ENCODE assay signal across 10 mouse cellular contexts in the genomic region with DNA sequence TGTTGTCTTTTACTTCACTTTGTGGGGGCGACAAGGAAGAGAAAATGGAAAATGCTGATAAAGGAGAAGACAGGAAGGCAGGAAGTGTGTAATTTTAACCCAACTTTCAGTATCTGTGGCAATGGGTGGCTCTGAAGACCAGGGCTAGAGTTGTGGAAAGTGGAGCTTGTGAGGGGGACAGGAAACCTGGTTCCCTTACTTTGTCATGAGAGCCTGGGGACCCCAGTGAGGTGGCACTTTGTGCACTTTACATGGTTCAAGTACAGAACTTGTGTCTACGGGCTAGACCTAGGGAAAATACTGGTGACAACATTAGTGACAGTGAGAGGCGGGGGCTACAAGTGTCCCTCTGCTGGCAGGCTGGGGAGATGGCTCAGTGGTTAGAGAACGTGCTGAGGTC. TPM values are rescaled to one million over a fixed set of nuclear protein-coding genes. Genes with fewer than 3 reads are reported as not detected.
DNase-seq lines count a peak whose midpoint lies in the region; ATAC-seq lines count a peak whose summit lies in the region.
"Had no signal": no experiment of that assay in that cellular context is flagged by ENCODE, and none has a peak within 500 bp of the region (broad histone marks: within the 10 kb centered on the region; RNA-seq: fewer than 3 reads in every experiment).

No protein-coding gene starts in this region.

- no peak for ATAC-seq in hindbrain, embryonic 13.5 days (ENCODE audit: low FRiP score)
- ATAC-seq in hindbrain, embryonic 14.5 days (ENCODE audit: low FRiP score), result no peak
- peak; percentile 47 for ATAC-seq in CD4-positive, CD25-positive, alpha-beta regulatory T cell, adult 4 months
- no peak for ATAC-seq in forebrain, embryonic 13.5 days
- ATAC-seq in liver, embryonic 15.5 days (ENCODE audit: insufficient read depth), result no peak
- ATAC-seq: Patski had no signal

- DNase-seq in hindbrain, embryonic 14.5 days (ENCODE audit: low spot score), result no peak
- no peak for DNase-seq in adrenal gland, postnatal 36 days
- no peak for DNase-seq in ovary, adult 18-20 months (ENCODE audit: low spot score)
- no peak for DNase-seq in retina, embryonic 14.5 days (ENCODE audit: low spot score)
- DNase-seq: kidney, adult 11 months had no signal

- no peak overlapping the region for H3K4me3 ChIP-seq in hindbrain, embryonic 13.5 days
- H3K4me3 ChIP-seq in hindbrain, embryonic 14.5 days (replicated peaks; ENCODE audit: low read length), result no peak overlapping the region
- H3K4me3 ChIP-seq in forebrain, embryonic 13.5 days, result no peak overlapping the region
- H3K4me3 ChIP-seq in liver, embryonic 15.5 days (replicated peaks), result no peak overlapping the region

- 0 out of 2 replicates have a peak overlapping the region, but pooled peaks have one; percentile 24 for H3K9ac ChIP-seq in hindbrain, embryonic 13.5 days
- no peak overlapping the region for H3K9ac ChIP-seq in hindbrain, embryonic 14.5 days
- H3K9ac ChIP-seq in forebrain, embryonic 13.5 days, result no peak overlapping the region
- H3K9ac ChIP-seq in liver, embryonic 15.5 days, result no peak overlapping the region

- peaks cover 41% of the 10 kb centered on the region for H3K4me1 ChIP-seq in hindbrain, embryonic 13.5 days (replicated peaks)
- peaks cover 27% of the 10 kb centered on the region for H3K4me1 ChIP-seq in hindbrain, embryonic 14.5 days (replicated peaks; ENCODE audit: control insufficient read depth, insufficient read depth, low read length)
- peaks cover 36% of the 10 kb centered on the region for H3K4me1 ChIP-seq in forebrain, embryonic 13.5 days
- peaks cover 35% of the 10 kb centered on the region for H3K4me1 ChIP-seq in liver, embryonic 15.5 days (replicated peaks)

- no peaks in the 10 kb centered on the region for H3K27me3 ChIP-seq in hindbrain, embryonic 13.5 days
- no peaks in the 10 kb centered on the region for H3K27me3 ChIP-seq in hindbrain, embryonic 14.5 days (ENCODE audit: control insufficient read depth, insufficient read depth, low read length)
- no peaks in the 10 kb centered on the region for H3K27me3 ChIP-seq in forebrain, embryonic 13.5 days
- H3K27me3 ChIP-seq in liver, embryonic 15.5 days, result peaks cover 25% of the 10 kb centered on the region
- H3K27me3 ChIP-seq: Patski had no signal

- no peaks in the 10 kb centered on the region for H3K9me3 ChIP-seq in hindbrain, embryonic 13.5 days
- no peaks in the 10 kb centered on the region for H3K9me3 ChIP-seq in hindbrain, embryonic 14.5 days (ENCODE audit: control insufficient read depth, low read length)
- no peaks in the 10 kb centered on the region for H3K9me3 ChIP-seq in forebrain, embryonic 13.5 days (replicated peaks)
- H3K9me3 ChIP-seq in liver, embryonic 15.5 days (replicated peaks), result no peaks in the 10 kb centered on the region

- peaks cover 47% of the 10 kb centered on the region for H3K36me3 ChIP-seq in hindbrain, embryonic 13.5 days
- H3K36me3 ChIP-seq in hindbrain, embryonic 14.5 days (replicated peaks; ENCODE audit: control insufficient read depth, insufficient read depth), result peaks cover 50% of the 10 kb centered on the region
- H3K36me3 ChIP-seq in forebrain, embryonic 13.5 days (ENCODE audit: poor library complexity, severe bottlenecking), result peaks cover 52% of the 10 kb centered on the region
- peaks cover 7% of the 10 kb centered on the region; the same call in 1 of the 2 replicates for H3K36me3 ChIP-seq in liver, embryonic 15.5 days (replicated peaks)

- peak overlapping the region; percentile 94; the same call in 1 of the 2 replicates for H3K27ac ChIP-seq in hindbrain, embryonic 13.5 days
- no peak overlapping the region for H3K27ac ChIP-seq in hindbrain, embryonic 14.5 days
- H3K27ac ChIP-seq in forebrain, embryonic 13.5 days, result peak overlapping the region; percentile 92
- peak overlapping the region; percentile 58 for H3K27ac ChIP-seq in liver, embryonic 15.5 days (replicated peaks)

- H3K4me2 ChIP-seq in hindbrain, embryonic 13.5 days, result no peak overlapping the region
- H3K4me2 ChIP-seq in hindbrain, embryonic 14.5 days (replicated peaks), result no peak overlapping the region
- no peak overlapping the region for H3K4me2 ChIP-seq in forebrain, embryonic 13.5 days
- H3K4me2 ChIP-seq in liver, embryonic 15.5 days, result no peak overlapping the region

- 71% methylated on average over 4 of the region's 4 CpGs for WGBS in hindbrain, embryonic 13.5 days
- WGBS in hindbrain, embryonic 14.5 days, result 69% methylated on average over 4 of the region's 4 CpGs
- 70% methylated on average over 4 of the region's 4 CpGs for WGBS in forebrain, embryonic 13.5 days
- 41% methylated on average over 4 of the region's 4 CpGs for WGBS in liver, embryonic 15.5 days (ENCODE audit: insufficient replicate concordance)

RNA-seq across cellular contexts. Expression of a gene that starts 8.8 kb away (rescaled TPM):
- polyA plus RNA-seq in hindbrain, embryonic 13.5 days (2015; fragmentation: Nextera tagmentation; extraction: Ambion mirVana), result 59.5 and 65.4 TPM in 2 replicates
- polyA plus RNA-seq in hindbrain, embryonic 14.5 days (2014; fragmentation: Nextera tagmentation; extraction: Ambion mirVana), result 47.1 and 49.0 TPM in 2 replicates
- 10 to 100 TPM in 1 of 2 experiments, 1 to 10 TPM in 1; 9.8 to 10.1 TPM for polyA plus RNA-seq in CD4-positive, CD25-positive, alpha-beta regulatory T cell, adult 4 months (2017; shearing (Covaris generic))
- polyA plus RNA-seq in forebrain, embryonic 13.5 days (2015; fragmentation: Nextera tagmentation; extraction: Ambion mirVana), result 80.4 and 85.1 TPM in 2 replicates
- 5.9 and 6.6 TPM in 2 replicates for polyA plus RNA-seq in liver, embryonic 15.5 days (2015; fragmentation: Nextera tagmentation; extraction: Ambion mirVana)
- total RNA-seq in adrenal gland, postnatal 36 days (2021), result 10 to 100 TPM; 18.5 to 29.8 TPM

RNA-seq across cellular contexts. Expression of a gene that starts 57.9 kb away (rescaled TPM):
- polyA plus RNA-seq in hindbrain, embryonic 13.5 days (2015; fragmentation: Nextera tagmentation; extraction: Ambion mirVana), result 167 and 175 TPM in 2 replicates
- polyA plus RNA-seq in hindbrain, embryonic 14.5 days (2014; fragmentation: Nextera tagmentation; extraction: Ambion mirVana), result 37.1 and 37.5 TPM in 2 replicates
- 100 to 1,000 TPM; 162 to 241 TPM for polyA plus RNA-seq in CD4-positive, CD25-positive, alpha-beta regulatory T cell, adult 4 months (2017; shearing (Covaris generic))
- polyA plus RNA-seq in forebrain, embryonic 13.5 days (2015; fragmentation: Nextera tagmentation; extraction: Ambion mirVana), result 322 and 341 TPM in 2 replicates
- 117 and 129 TPM in 2 replicates for polyA plus RNA-seq in liver, embryonic 15.5 days (2015; fragmentation: Nextera tagmentation; extraction: Ambion mirVana)
- total RNA-seq in adrenal gland, postnatal 36 days (2021), result 10 to 100 TPM; 91.6 to 99.3 TPM
